Mouse (Mus musculus) mature B cell (primary cell): Measurements from ENCODE around the gene Tpp1.
"Not testable (repeated sequence)": the region's sequence is repeated elsewhere in the genome, so short reads cannot be mapped to it uniquely, and the experiment has no call there.

Experiments
- in situ Hi-C: fragments of 300-500 bp; cut with MboI; formaldehyde crosslinking; loops from 2 replicates; pipeline ENCODE4 v1.14.3; 2019

Tpp1 gene

DNA sequence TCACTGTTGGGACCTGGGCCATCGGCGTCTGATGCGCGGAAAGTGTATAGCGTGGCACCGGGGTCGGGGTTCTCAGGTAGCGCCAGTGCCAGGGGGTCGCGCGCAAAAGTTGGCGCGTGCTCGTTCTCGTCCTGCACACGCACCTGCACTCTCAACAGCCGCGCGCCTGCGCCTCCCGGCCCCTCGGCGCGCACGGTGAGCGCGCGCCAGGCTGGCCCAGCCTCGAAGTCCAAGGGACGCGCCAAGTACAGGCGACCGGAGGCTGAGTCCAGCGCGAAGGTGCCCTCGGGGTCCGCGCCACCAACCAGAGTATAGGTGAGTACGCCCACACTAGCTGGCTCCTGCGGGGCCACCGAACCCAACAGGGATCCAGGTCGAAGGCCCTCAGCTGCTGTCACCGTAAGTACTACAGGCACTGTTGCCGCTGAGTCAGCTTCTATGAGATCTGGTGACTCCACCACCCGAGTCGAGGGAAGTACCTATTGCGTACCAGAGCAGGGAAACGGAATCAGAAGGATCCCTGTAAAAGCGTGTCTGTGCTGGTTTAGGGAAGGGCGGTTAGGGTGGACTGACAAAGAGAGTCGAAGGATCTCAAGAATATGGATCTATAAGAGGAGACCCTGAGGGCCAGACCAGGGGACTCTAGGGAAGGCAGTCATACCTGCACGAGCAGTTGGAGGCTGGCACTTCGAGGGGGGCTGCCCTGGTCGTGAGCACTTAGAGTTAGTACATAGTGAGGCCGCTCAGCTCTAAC lies 10.7 kb upstream of the Tpp1 start:
- in situ Hi-C loops = no loop called here

DNA sequence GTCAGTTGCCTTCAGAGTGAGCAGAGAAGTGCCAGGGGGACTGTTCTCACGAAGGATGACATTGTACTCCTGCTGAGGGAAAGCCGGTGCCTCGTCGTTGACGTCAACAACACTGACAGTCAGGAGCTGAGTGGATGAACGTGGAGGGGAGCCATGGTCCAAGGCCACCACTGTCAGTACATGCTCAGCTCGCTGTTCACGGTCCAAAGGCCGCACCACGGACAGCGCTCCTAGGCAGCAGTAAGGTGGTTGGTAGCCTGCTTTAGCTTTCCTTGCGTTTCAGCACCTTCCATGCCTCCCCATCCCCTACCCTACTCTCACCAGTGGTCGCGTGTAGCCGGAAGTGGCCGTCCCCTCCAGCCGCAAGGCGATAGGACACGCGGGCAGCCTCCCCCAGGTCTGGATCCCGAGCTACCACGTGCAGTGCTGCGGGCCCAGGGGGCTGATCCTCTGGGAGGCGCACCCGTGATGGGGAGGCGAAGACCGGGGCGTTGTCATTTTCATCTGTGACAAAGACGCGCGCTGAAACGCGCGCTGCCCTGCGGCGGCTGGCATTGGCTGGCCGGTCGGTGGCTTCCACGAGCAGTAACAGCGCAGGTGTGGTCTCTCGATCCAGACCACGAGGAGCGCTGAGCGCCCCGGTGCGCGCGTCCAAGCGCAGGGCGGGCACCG lies 9.9 kb upstream of the Tpp1 start:
- in situ Hi-C loops = no loop called here

- in situ Hi-C loops = no loop called here
Observed at GRCm38 (mm10) chr7:105753281-105753680, 1.2 kb upstream of the Tpp1 start.

DNA sequence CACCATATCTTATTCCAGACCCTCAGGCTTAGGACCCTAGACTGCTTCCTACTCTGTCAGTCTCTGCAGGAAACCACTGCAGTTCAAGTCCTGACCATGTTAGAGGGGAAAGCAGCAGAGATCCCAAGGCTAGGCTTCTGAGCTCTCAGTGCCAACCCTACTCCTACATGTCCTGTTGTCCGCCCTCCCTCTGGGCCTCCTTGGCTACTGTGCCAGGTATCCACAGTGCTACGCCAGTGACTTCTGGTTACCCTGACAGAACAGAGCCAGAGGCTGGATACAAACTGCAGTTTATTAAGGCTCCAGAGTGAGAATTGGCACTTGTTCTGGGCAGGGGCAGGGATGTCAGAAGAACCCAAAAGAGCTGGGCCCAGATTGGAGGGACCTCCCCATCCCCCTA lies 681 bp upstream of the Tpp1 start:
- in situ Hi-C loops = no loop called here

GRCm38 (mm10) chr7:105747776-105748175 lies 4.3 kb downstream of the Tpp1 start:
- in situ Hi-C loops = no loop called here

GRCm38 (mm10) chr7:105743926-105744590 lies 8.0 kb downstream of the Tpp1 start, which contains the start of gene Taf10:
Gene Taf10, minus strand, starts transcription at chr7:105744361.
- in situ Hi-C loops = no loop called here

DNA sequence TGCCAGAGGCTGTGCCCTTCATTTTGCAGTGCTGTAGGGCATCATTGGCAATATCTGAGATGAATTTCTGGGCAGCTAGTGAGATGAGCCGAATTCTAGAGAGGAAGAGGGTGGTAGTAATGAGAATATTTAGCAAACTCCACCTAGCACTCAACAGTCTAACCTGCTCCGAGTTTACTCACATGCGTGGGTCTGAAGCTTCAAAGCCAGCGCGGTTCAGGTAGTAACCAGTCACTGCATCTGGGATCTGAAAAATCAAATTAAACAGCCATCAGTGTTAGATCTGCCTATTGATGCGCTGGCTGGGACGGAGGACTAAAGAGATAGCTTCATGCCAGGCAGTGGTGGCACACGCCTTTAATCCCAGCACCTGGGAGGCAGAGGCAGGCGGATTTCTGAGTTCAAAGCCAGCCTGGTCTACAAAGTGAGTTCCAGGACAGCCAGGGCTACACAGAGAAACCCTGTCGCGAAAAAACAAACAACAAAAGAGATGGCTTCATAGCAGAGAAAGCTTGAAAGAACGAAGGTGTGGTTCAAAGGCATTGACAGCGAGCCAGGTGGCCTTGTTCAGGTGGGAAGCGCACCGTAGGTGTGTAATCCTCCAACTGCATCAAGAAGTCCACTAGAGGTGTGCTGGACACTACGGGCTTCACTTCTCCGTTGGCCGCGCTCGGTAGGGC lies 8.6 kb downstream of the Tpp1 start:
- in situ Hi-C loops = not testable (repeated sequence)

GRCm38 (mm10) chr7:105742539-105743215 lies 9.4 kb downstream of the Tpp1 start:
- in situ Hi-C loops = not testable (repeated sequence)

- in situ Hi-C loops = no loop called here
Observed at GRCm38 (mm10) chr7:105741978-105742377, 10.1 kb downstream of the Tpp1 start.

GRCm38 (mm10) chr7:105740851-105741250 lies 11.2 kb downstream of the Tpp1 start:
- in situ Hi-C loops = no loop called here

DNA sequence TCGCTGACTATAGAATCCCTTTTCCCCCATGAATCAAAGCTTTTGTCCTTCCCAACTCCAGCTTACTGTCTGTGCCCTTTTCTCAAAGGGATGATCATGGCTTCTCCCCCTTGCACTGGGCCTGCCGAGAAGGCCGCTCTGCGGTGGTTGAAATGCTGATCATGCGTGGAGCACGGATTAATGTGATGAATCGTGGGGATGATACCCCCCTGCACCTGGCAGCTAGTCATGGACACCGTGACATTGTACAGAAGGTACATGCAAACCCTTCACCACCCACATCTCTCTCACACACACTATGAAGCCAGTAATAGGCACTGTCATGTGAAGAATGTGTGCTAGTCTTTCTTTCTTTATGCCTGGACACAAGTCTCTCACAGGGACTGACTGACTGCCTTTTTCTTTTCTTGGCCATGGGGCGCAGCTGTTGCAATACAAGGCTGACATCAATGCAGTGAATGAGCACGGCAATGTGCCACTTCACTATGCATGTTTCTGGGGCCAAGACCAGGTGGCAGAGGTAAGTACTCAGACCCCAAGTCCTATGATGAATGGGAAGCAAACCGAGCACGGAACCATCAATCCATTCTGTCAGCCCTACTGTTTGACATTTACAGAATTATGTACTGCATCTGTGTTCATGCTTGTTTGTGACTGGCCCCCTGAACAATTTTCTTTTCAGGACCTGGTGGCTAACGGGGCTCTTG lies 11.8 kb downstream of the Tpp1 start:
- in situ Hi-C loops = no loop called here

GRCm38 (mm10) chr7:105738948-105739347 lies 13.1 kb downstream of the Tpp1 start:
- in situ Hi-C loops = loop anchor here (5.0 kb wide), 1 partner anchor 73 kb away; the partner anchor contains the start of gene Mrpl17

DNA sequence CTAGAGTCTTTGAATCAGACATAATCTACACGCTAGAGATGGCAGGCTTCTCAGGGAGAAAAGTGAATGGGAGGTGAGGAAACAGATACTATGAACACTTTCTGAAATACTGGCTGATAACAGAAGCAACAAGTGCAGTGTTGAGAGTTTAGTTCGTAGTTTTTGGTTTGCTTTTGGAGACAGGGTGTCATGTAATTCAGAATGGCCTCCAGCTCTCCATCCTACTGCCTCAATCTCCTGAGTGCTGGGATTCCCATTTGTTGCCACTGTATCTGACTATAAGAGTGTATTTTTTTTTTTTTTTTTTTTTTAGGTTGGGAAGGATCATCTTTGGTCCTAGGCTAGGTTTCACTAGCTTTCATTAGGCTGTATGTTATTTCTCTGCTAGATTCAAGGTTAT lies 13.7 kb downstream of the Tpp1 start:
- in situ Hi-C loops = loop anchor here (5.0 kb wide), 1 partner anchor 74 kb away; the partner anchor contains the start of gene Mrpl17

DNA sequence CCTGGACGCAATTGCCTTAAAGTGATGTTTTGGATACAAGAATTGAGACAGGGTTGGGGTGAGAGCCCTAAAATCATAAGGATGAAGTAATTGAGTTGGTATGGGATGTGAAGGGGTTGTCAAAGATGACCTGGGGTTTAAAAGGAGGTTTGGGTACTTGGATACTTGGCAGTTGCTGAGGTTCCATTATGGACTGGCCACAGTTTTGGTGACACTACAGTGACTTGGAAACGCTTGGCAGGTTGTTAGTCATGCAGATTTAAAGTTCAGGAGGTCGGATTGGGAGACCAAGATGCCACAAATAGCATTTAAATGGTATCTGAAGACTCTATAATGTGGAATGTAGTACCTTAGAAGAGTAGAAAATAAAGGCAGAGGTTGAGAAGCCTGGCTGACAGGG lies 14.4 kb downstream of the Tpp1 start:
- in situ Hi-C loops = loop anchor here (5.0 kb wide), 1 partner anchor 75 kb away; the partner anchor contains the start of gene Mrpl17

- in situ Hi-C loops = loop anchor here (5.0 kb wide), 1 partner anchor 75 kb away; the partner anchor contains the start of gene Mrpl17
Observed at GRCm38 (mm10) chr7:105736911-105737521, 15.0 kb downstream of the Tpp1 start, which contains the start of gene Rrp8. Gene Rrp8, minus strand, starts transcription at chr7:105737385.

GRCm38 (mm10) chr7:105736264-105736901 lies 15.7 kb downstream of the Tpp1 start, which contains the start of gene Ilk:
Gene Ilk, plus strand, starts transcription at chr7:105736592.
- in situ Hi-C loops = loop anchor here (5.0 kb wide), 1 partner anchor 76 kb away; the partner anchor contains the start of gene Mrpl17

DNA sequence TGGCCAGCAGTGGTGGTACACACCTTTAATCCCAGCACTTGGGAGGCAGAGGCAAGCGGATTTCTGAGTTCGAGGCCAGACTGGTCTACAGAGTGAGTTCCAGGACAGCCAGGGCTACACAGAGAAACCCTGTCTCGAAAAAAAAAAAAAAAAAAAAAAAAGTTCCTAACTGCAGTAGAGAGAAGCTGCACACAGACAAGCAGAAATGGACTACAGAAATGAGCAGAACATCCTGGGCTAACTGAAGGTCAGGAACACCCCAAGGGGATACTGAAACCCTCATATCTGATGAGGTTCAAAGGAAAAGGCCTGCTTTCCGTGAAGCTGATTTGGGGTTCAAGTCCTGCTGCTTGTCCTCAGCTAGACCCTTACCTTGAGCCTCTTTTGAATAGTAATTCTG lies 16.6 kb downstream of the Tpp1 start:
- in situ Hi-C loops = loop anchor here (5.0 kb wide), 1 partner anchor 77 kb away; the partner anchor contains the start of gene Mrpl17

- in situ Hi-C loops = loop anchor here (5.0 kb wide), 2 partner anchors 77 to 93 kb away; partner anchors contain the start of genes Arfip2, Gm45799, Mrpl17 and Timm10b
Observed at GRCm38 (mm10) chr7:105734826-105735225, 17.2 kb downstream of the Tpp1 start.

GRCm38 (mm10) chr7:105733836-105734235 lies 18.2 kb downstream of the Tpp1 start:
- in situ Hi-C loops = loop anchor here (5.0 kb wide), 1 partner anchor 92 kb away; the partner anchor contains the start of genes Arfip2, Gm45799 and Timm10b
